Mouse (Mus musculus) megakaryocyte, embryonic 14.5 days (primary cell): ENCODE measurements around the gene Gsta1.
"Not testable (repeated sequence)": the region's sequence is repeated elsewhere in the genome, so short reads cannot be mapped to it uniquely, and the experiment has no call there.

Experiments used
- FLI1 ChIP-seq: IDR thresholded peaks from 2 replicates; pipeline ENCODE4 v1.6.1; 2012; ENCODE audit warnings: low read length, inconsistent platforms, mixed read lengths
- GATA1 ChIP-seq: IDR thresholded peaks from 3 replicates; pipeline ENCODE4 v1.6.1; 2012; ENCODE audit warnings: mixed read lengths, low read length, inconsistent platforms, borderline replicate concordance

DNA sequence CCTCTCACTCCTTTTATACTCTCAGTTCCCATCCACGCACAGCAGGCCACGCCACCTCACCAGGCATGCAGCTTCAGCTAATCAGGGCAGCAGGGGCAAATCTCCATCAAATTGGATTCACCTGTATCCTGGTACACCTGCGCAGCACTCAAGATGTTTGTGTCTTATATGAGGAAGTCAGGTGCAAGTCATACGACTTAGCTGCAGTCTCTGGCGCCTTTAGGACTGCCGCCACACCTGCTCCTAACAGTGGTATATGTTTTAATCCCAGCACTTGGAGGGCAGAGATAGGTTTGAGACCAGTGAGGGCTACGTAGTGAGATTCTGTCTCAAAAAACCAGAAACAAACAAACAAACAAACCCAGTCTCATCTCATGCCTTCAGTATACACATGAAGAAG lies 48.0 kb upstream of the Gsta1 start, which contains the start of gene Gsta4:
- TF ChIP-seq GATA1, FLI1: not testable (repeated sequence)
